Mouse (Mus musculus): ENCODE measurements at regions not wholly inside any gene's neighbourhood (a gene's known extent, or its start where the extent isn't known, plus 50 kb on each side); places are given as distances from the start of the nearest gene placed in this dataset.

- Histone ChIP-seq H3K27me3 (ENCODE audit: control insufficient read depth, insufficient read depth, low read length) (no peaks in the 10 kb centered on the region), H3K9ac (ENCODE audit: low read length) (no peak overlapping the region), H3K4me1 (replicated peaks; ENCODE audit: control insufficient read depth, insufficient read depth) (no peaks in the 10 kb centered on the region), H3K9me3 (ENCODE audit: control insufficient read depth, low read length) (no peaks in the 10 kb centered on the region), H3K4me3 (ENCODE audit: low read depth, low read length) (no peak overlapping the region), H3K27ac (replicated peaks) (no peak overlapping the region), H3K4me2 (replicated peaks; ENCODE audit: low read depth) (no peak overlapping the region), H3K36me3 (ENCODE audit: control insufficient read depth, insufficient read depth, low read length) (no peaks in the 10 kb centered on the region)
- TF ChIP-seq CTCF (IDR thresholded peaks at IDR 0.05; ENCODE audit: low read depth) (no peak), EP300 (optimal IDR thresholded peaks at IDR 0.05) (no peak)
- ATAC-seq (ENCODE audit: low FRiP score, low TSS enrichment) (no peak), DNase-seq (ENCODE audit: low spot score) (no peak)
- WGBS: 64% methylated on average over 2 of the region's 2 CpGs
Observed at GRCm38 (mm10) chr2:78656668-78657067, 211.3 kb upstream of the Ube2e3 start.

DNA sequence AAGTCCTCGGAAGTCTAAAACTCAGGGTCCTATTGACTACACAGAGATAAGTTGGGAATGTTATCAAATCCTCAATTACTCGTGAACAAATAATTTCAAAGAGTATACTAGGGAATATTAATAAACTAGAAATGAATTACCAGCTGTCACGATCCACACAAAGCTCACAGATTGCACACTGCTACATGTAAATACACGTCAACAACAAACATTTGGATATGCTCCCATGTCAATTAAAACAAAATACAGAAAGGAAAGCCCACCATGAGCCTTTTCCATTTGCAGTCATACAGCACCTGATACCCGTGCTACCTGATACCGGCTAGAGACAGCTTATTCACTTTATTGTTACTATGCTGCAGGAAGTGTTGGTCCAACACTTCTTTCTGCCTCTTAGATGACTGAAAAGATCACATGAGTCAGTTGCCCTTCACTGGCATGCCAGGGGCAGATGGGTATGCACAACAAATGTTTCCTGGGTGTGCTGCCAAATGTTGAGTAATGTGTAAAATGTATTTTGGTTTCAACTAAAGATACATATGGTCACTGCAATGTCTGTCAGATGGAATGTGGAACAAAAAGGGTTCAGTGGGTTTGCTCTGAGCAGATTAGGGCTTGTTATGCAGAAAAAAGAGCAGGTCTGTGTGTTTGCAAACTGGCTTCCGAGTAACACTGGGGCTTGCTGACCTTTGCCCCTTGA is 212.6 kb upstream of the Ube2e3 start:
- WGBS: 66% methylated on average over 7 of the region's 7 CpGs
- no peak overlapping the region for H3K27ac ChIP-seq (replicated peaks)
- H3K9me3 ChIP-seq (ENCODE audit: control insufficient read depth, low read length): no peaks in the 10 kb centered on the region
- no peak overlapping the region for H3K4me3 ChIP-seq (ENCODE audit: low read depth, low read length)
- H3K4me2 ChIP-seq (replicated peaks; ENCODE audit: low read depth): no peak overlapping the region
- no peak for ATAC-seq (ENCODE audit: low FRiP score, low TSS enrichment)
- TF ChIP-seq CTCF (IDR thresholded peaks at IDR 0.05; ENCODE audit: low read depth) (no peak), EP300 (optimal IDR thresholded peaks at IDR 0.05) (no peak)
- H3K36me3 ChIP-seq (ENCODE audit: control insufficient read depth, insufficient read depth, low read length): no peaks in the 10 kb centered on the region
- DNase-seq (ENCODE audit: low spot score): no peak
- H3K27me3 ChIP-seq (ENCODE audit: control insufficient read depth, insufficient read depth, low read length): no peaks in the 10 kb centered on the region
- H3K4me1 ChIP-seq (replicated peaks; ENCODE audit: control insufficient read depth, insufficient read depth): no peaks in the 10 kb centered on the region
- H3K9ac ChIP-seq (ENCODE audit: low read length): no peak overlapping the region

- Histone ChIP-seq H3K27ac (replicated peaks) (no peak overlapping the region), H3K9ac (ENCODE audit: low read length) (no peak overlapping the region), H3K36me3 (ENCODE audit: control insufficient read depth, insufficient read depth, low read length) (no peaks in the 10 kb centered on the region), H3K4me2 (replicated peaks; ENCODE audit: low read depth) (no peak overlapping the region), H3K4me3 (ENCODE audit: low read depth, low read length) (no peak overlapping the region), H3K9me3 (ENCODE audit: control insufficient read depth, low read length) (no peaks in the 10 kb centered on the region), H3K4me1 (replicated peaks; ENCODE audit: control insufficient read depth, insufficient read depth) (no peaks in the 10 kb centered on the region), H3K27me3 (ENCODE audit: control insufficient read depth, insufficient read depth, low read length) (no peaks in the 10 kb centered on the region)
- ATAC-seq (ENCODE audit: low FRiP score, low TSS enrichment) (no peak), DNase-seq (ENCODE audit: low spot score) (no peak)
- 8% methylated on average over 2 of the region's 2 CpGs for WGBS
- TF ChIP-seq CTCF (IDR thresholded peaks at IDR 0.05; ENCODE audit: low read depth) (no peak), EP300 (optimal IDR thresholded peaks at IDR 0.05) (no peak)
Observed at GRCm38 (mm10) chr2:78651549-78651948, 216.4 kb upstream of the Ube2e3 start.

DNA sequence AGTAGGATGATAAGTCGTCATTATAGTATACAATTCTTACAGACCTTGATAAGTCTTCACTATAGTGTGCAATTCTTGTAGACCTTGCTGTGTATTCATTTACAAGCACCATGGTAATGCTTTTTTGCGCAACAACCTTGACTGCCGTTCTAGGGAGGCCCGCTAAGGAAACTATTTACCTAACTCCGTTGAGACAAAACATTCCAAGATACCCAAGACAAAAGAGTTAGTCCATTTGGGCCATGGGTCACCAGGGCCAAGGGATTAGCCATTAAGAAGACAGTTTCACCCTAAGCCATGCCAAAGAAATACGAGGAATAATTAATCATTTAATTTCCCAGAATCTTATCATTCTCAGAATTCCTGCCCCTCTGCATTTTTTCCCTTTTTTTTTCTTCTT is 227.6 kb upstream of the Ube2e3 start:
- Histone ChIP-seq H3K9ac (ENCODE audit: low read length) (no peak overlapping the region), H3K4me1 (replicated peaks; ENCODE audit: control insufficient read depth, insufficient read depth) (no peaks in the 10 kb centered on the region), H3K4me3 (ENCODE audit: low read depth, low read length) (no peak overlapping the region), H3K27ac (replicated peaks) (no peak overlapping the region), H3K4me2 (replicated peaks; ENCODE audit: low read depth) (no peak overlapping the region), H3K36me3 (ENCODE audit: control insufficient read depth, insufficient read depth, low read length) (no peaks in the 10 kb centered on the region), H3K27me3 (ENCODE audit: control insufficient read depth, insufficient read depth, low read length) (no peaks in the 10 kb centered on the region), H3K9me3 (ENCODE audit: control insufficient read depth, low read length) (no peaks in the 10 kb centered on the region)
- WGBS: 56% methylated on average over 6 of the region's 6 CpGs
- peak; percentile 25 for DNase-seq (ENCODE audit: low spot score)
- no peak for TF ChIP-seq CTCF (IDR thresholded peaks at IDR 0.05; ENCODE audit: low read depth)
- no peak for TF ChIP-seq EP300 (optimal IDR thresholded peaks at IDR 0.05)
- ATAC-seq (ENCODE audit: low FRiP score, low TSS enrichment): peak; percentile 80

- TF ChIP-seq CTCF (IDR thresholded peaks at IDR 0.05; ENCODE audit: low read depth): no peak
- no peak for TF ChIP-seq EP300 (optimal IDR thresholded peaks at IDR 0.05)
- no peaks in the 10 kb centered on the region for H3K27me3 ChIP-seq (ENCODE audit: control insufficient read depth, insufficient read depth, low read length)
- H3K4me1 ChIP-seq (replicated peaks; ENCODE audit: control insufficient read depth, insufficient read depth): no peaks in the 10 kb centered on the region
- no peak overlapping the region for H3K4me3 ChIP-seq (ENCODE audit: low read depth, low read length)
- DNase-seq (ENCODE audit: low spot score) (no peak), ATAC-seq (ENCODE audit: low FRiP score, low TSS enrichment) (no peak)
- no peaks in the 10 kb centered on the region for H3K36me3 ChIP-seq (ENCODE audit: control insufficient read depth, insufficient read depth, low read length)
- 78% methylated on average over 4 of the region's 4 CpGs for WGBS
- no peak overlapping the region for H3K27ac ChIP-seq (replicated peaks)
- no peaks in the 10 kb centered on the region for H3K9me3 ChIP-seq (ENCODE audit: control insufficient read depth, low read length)
- H3K9ac ChIP-seq (ENCODE audit: low read length): no peak overlapping the region
- H3K4me2 ChIP-seq (replicated peaks; ENCODE audit: low read depth): no peak overlapping the region
Observed at GRCm38 (mm10) chr2:78625264-78625663, 242.7 kb upstream of the Ube2e3 start.

DNA sequence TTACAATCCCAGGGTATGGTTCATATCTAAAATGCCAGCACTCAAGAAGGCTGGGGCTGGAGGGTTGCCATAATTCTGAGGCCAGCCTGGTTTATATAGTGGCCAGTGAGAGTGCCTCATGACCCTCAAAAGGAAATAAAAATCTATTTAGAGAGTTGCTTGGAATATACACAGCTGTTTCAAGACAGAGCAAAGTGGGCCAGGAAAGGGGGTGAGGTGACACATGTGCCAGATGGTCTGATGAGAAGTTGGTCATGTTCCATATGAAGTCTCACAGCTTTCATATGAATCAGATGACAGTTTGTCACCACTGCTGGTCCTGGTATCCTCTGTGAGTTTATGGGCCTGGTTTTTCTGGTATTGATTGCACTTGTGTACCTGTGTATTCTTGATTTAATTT is 261.5 kb upstream of the Ube2e3 start:
- no peak for ATAC-seq (ENCODE audit: low FRiP score, low TSS enrichment)
- Histone ChIP-seq H3K4me2 (replicated peaks; ENCODE audit: low read depth) (no peak overlapping the region), H3K4me3 (ENCODE audit: low read depth, low read length) (no peak overlapping the region), H3K9ac (ENCODE audit: low read length) (no peak overlapping the region), H3K9me3 (ENCODE audit: control insufficient read depth, low read length) (no peaks in the 10 kb centered on the region), H3K4me1 (replicated peaks; ENCODE audit: control insufficient read depth, insufficient read depth) (no peaks in the 10 kb centered on the region), H3K36me3 (ENCODE audit: control insufficient read depth, insufficient read depth, low read length) (no peaks in the 10 kb centered on the region), H3K27me3 (ENCODE audit: control insufficient read depth, insufficient read depth, low read length) (no peaks in the 10 kb centered on the region), H3K27ac (replicated peaks) (no peak overlapping the region)
- no peak for DNase-seq (ENCODE audit: low spot score)
- TF ChIP-seq EP300 (optimal IDR thresholded peaks at IDR 0.05): no peak
- no peak for TF ChIP-seq CTCF (IDR thresholded peaks at IDR 0.05; ENCODE audit: low read depth)
